Mouse (Mus musculus): ENCODE results near the gene Hjurp. TPM values are rescaled to one million over a fixed set of nuclear protein-coding genes. Genes with fewer than 3 reads are reported as not detected.

Gene Hjurp
- polyA plus RNA-seq, 1 experiment: 12.8 TPM

GRCm38 (mm10) chr1:88309905-88310304 is 32.5 kb upstream of the Hjurp start:
- Histone ChIP-seq H3K27me3 (replicated peaks; ENCODE audit: control insufficient read depth, insufficient read depth, low read length) (no peaks in the 10 kb centered on the region), H3K4me1 (ENCODE audit: control insufficient read depth, insufficient read depth, low read length) (no peaks in the 10 kb centered on the region), H3K36me3 (ENCODE audit: control insufficient read depth, insufficient read depth, low read length) (no peaks in the 10 kb centered on the region), H3K27ac (ENCODE audit: insufficient read depth, low read depth, low read length) (no peak overlapping the region), H3K4me3 (ENCODE audit: insufficient read depth, low read depth, low read length) (no peak overlapping the region)
- TF ChIP-seq CTCF (conservative IDR thresholded peaks at IDR 0.05; ENCODE audit: insufficient read depth, insufficient read length, low read depth, low read length): no peak
- TF ChIP-seq POLR2A (IDR thresholded peaks at IDR 0.05; ENCODE audit: low read depth, low read length): no peak
- no peak for DNase-seq
- WGBS: 54% methylated on average over 3 of the region's 3 CpGs

GRCm38 (mm10) chr1:88309020-88309419 is 31.6 kb upstream of the Hjurp start:
- no peak for TF ChIP-seq CTCF (conservative IDR thresholded peaks at IDR 0.05; ENCODE audit: insufficient read depth, insufficient read length, low read depth, low read length)
- TF ChIP-seq POLR2A (IDR thresholded peaks at IDR 0.05; ENCODE audit: low read depth, low read length): no peak
- H3K36me3 ChIP-seq (ENCODE audit: control insufficient read depth, insufficient read depth, low read length): no peaks in the 10 kb centered on the region
- WGBS: 48% methylated on average over 2 of the region's 2 CpGs
- DNase-seq: no peak
- H3K27ac ChIP-seq (ENCODE audit: insufficient read depth, low read depth, low read length): no peak overlapping the region
- no peaks in the 10 kb centered on the region for H3K27me3 ChIP-seq (replicated peaks; ENCODE audit: control insufficient read depth, insufficient read depth, low read length)
- H3K4me3 ChIP-seq (ENCODE audit: insufficient read depth, low read depth, low read length): no peak overlapping the region
- no peaks in the 10 kb centered on the region for H3K4me1 ChIP-seq (ENCODE audit: control insufficient read depth, insufficient read depth, low read length)

- H3K4me1 ChIP-seq (ENCODE audit: control insufficient read depth, insufficient read depth, low read length): no peaks in the 10 kb centered on the region
- no peak overlapping the region for H3K4me3 ChIP-seq (ENCODE audit: insufficient read depth, low read depth, low read length)
- no peaks in the 10 kb centered on the region for H3K27me3 ChIP-seq (replicated peaks; ENCODE audit: control insufficient read depth, insufficient read depth, low read length)
- DNase-seq: no peak
- no peak overlapping the region for H3K27ac ChIP-seq (ENCODE audit: insufficient read depth, low read depth, low read length)
- WGBS: 66% methylated on average over 12 of the region's 12 CpGs
- H3K36me3 ChIP-seq (ENCODE audit: control insufficient read depth, insufficient read depth, low read length): no peaks in the 10 kb centered on the region
- TF ChIP-seq POLR2A (IDR thresholded peaks at IDR 0.05; ENCODE audit: low read depth, low read length) (no peak), CTCF (conservative IDR thresholded peaks at IDR 0.05; ENCODE audit: insufficient read depth, insufficient read length, low read depth, low read length) (no peak)
Observed at GRCm38 (mm10) chr1:88307180-88307579, 29.7 kb upstream of the Hjurp start.

- Histone ChIP-seq H3K27me3 (replicated peaks; ENCODE audit: control insufficient read depth, insufficient read depth, low read length) (no peaks in the 10 kb centered on the region), H3K4me3 (ENCODE audit: insufficient read depth, low read depth, low read length) (no peak overlapping the region), H3K4me1 (ENCODE audit: control insufficient read depth, insufficient read depth, low read length) (no peaks in the 10 kb centered on the region), H3K27ac (ENCODE audit: insufficient read depth, low read depth, low read length) (no peak overlapping the region), H3K36me3 (ENCODE audit: control insufficient read depth, insufficient read depth, low read length) (no peaks in the 10 kb centered on the region)
- no peak for DNase-seq
- no peak for TF ChIP-seq POLR2A (IDR thresholded peaks at IDR 0.05; ENCODE audit: low read depth, low read length)
- WGBS: 49% methylated on average over 1 of the region's 1 CpGs
Observed at GRCm38 (mm10) chr1:88306543-88306942, 29.1 kb upstream of the Hjurp start.

- Histone ChIP-seq H3K27me3 (replicated peaks; ENCODE audit: control insufficient read depth, insufficient read depth, low read length) (no peaks in the 10 kb centered on the region), H3K36me3 (ENCODE audit: control insufficient read depth, insufficient read depth, low read length) (no peaks in the 10 kb centered on the region), H3K27ac (ENCODE audit: insufficient read depth, low read depth, low read length) (no peak overlapping the region), H3K4me3 (ENCODE audit: insufficient read depth, low read depth, low read length) (no peak overlapping the region), H3K4me1 (ENCODE audit: control insufficient read depth, insufficient read depth, low read length) (no peaks in the 10 kb centered on the region)
- WGBS: 42% methylated on average over 6 of the region's 6 CpGs
- no peak for DNase-seq
- TF ChIP-seq POLR2A (IDR thresholded peaks at IDR 0.05; ENCODE audit: low read depth, low read length) (no peak), CTCF (conservative IDR thresholded peaks at IDR 0.05; ENCODE audit: insufficient read depth, insufficient read length, low read depth, low read length) (no peak)
Observed at GRCm38 (mm10) chr1:88305018-88305795, 27.8 kb upstream of the Hjurp start.

GRCm38 (mm10) chr1:88304261-88304985 is 27.0 kb upstream of the Hjurp start:
- no peak overlapping the region for H3K27ac ChIP-seq (ENCODE audit: insufficient read depth, low read depth, low read length)
- WGBS: 60% methylated on average over 8 of the region's 8 CpGs

GRCm38 (mm10) chr1:88303762-88304161 is 26.3 kb upstream of the Hjurp start:
- Histone ChIP-seq H3K27ac (ENCODE audit: insufficient read depth, low read depth, low read length) (no peak overlapping the region), H3K4me3 (ENCODE audit: insufficient read depth, low read depth, low read length) (no peak overlapping the region), H3K4me1 (ENCODE audit: control insufficient read depth, insufficient read depth, low read length) (no peaks in the 10 kb centered on the region), H3K27me3 (replicated peaks; ENCODE audit: control insufficient read depth, insufficient read depth, low read length) (no peaks in the 10 kb centered on the region), H3K36me3 (ENCODE audit: control insufficient read depth, insufficient read depth, low read length) (no peaks in the 10 kb centered on the region)
- 60% methylated on average over 6 of the region's 6 CpGs for WGBS
- TF ChIP-seq CTCF (conservative IDR thresholded peaks at IDR 0.05; ENCODE audit: insufficient read depth, insufficient read length, low read depth, low read length): no peak
- TF ChIP-seq POLR2A (IDR thresholded peaks at IDR 0.05; ENCODE audit: low read depth, low read length): no peak
- no peak for DNase-seq

More at GRCm38 (mm10) chr1:88304261-88304985, 27.0 kb upstream of the Hjurp start:
- Histone ChIP-seq H3K4me3 (ENCODE audit: insufficient read depth, low read depth, low read length) (no peak overlapping the region), H3K27me3 (replicated peaks; ENCODE audit: control insufficient read depth, insufficient read depth, low read length) (no peaks in the 10 kb centered on the region), H3K36me3 (ENCODE audit: control insufficient read depth, insufficient read depth, low read length) (no peaks in the 10 kb centered on the region), H3K4me1 (ENCODE audit: control insufficient read depth, insufficient read depth, low read length) (no peaks in the 10 kb centered on the region)
- no peak for DNase-seq
- TF ChIP-seq POLR2A (IDR thresholded peaks at IDR 0.05; ENCODE audit: low read depth, low read length) (no peak), CTCF (conservative IDR thresholded peaks at IDR 0.05; ENCODE audit: insufficient read depth, insufficient read length, low read depth, low read length) (no peak)

All from kidney, adult 2 months (tissue).